Mouse (Mus musculus): Measurements from ENCODE around the gene Heatr5b.
"Not testable (repeated sequence)": the region's sequence is repeated elsewhere in the genome, so short reads cannot be mapped to it uniquely, and the experiment has no call there.

Gene Heatr5b

GRCm38 (mm10) chr17:78834856-78835835 is at the start of gene Heatr5b, which contains the start of gene Gpatch11:
Gene Heatr5b, minus strand, starts transcription at chr17:78835364.
Gene Gpatch11, plus strand, starts transcription at chr17:78835567.
- peak; percentile 100 for DNase-seq (ENCODE audit: low spot score)

DNA sequence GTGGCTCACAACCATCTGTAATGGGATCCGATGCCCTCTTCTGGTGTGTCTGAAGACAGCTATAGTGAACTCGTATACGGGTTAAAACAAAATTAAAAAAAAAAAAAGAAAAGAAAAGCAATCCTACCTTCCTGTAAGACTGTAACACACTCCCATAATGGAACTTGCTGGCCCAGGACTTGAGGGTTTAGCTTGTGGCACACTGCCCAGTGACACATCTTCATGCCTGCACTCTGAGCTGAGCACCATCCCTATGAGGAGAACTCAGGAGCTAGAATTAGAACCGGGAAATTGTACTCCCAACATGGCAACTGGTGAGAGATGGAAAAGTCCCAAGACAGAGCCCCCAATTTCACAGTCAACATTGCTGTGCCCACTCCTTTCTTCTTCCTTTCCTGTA is 48.1 kb upstream of the Heatr5b start:
- no peak for DNase-seq (ENCODE audit: low spot score)

GRCm38 (mm10) chr17:78882401-78883112 is 47.4 kb upstream of the Heatr5b start, which contains the start of gene Eif2ak2:
Gene Eif2ak2, minus strand, starts transcription at chr17:78882573.
- peak; percentile 72 for DNase-seq (ENCODE audit: low spot score)

DNA sequence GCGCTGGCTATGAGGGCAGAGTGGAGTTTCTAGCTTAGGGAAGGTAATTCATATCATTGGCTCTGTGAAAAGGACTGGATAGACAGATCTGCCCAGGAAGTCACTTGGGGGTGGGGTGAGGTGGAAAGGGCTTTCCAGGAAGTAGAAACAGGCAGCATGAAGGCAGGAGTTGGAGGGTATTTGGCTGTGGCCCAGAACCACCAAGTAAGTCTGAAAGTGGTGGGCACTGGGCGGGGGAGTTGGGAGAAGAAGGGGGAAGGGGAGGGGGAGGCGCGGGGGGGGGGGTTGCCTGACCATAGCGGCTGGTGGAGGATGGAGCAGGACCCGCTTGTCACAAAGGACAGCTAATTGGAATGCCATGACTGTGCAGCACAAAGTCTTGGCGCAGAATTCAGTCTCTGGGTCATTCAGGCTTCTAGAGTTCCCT is 46.7 kb upstream of the Heatr5b start:
- no peak for DNase-seq (ENCODE audit: low spot score)

DNA sequence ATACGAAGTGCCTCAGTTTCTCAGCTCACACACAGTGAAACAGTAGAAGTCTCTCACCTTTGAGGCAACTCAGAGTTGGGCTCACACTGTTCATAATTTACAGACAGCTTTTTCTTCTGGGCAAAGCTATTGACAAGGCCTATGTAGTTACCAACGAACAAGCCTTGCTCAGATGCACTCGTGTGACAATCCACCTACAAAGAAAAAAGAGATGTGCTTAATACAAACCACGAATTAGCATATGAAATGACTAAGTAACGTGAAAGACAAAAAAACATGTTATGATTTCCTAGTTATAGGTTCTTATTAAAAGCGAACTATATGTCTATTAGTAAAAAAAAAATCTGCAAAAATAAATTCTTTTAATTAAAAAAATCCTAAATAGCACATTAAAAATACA is 38.7 kb upstream of the Heatr5b start:
- no peak for DNase-seq (ENCODE audit: low spot score)

DNA sequence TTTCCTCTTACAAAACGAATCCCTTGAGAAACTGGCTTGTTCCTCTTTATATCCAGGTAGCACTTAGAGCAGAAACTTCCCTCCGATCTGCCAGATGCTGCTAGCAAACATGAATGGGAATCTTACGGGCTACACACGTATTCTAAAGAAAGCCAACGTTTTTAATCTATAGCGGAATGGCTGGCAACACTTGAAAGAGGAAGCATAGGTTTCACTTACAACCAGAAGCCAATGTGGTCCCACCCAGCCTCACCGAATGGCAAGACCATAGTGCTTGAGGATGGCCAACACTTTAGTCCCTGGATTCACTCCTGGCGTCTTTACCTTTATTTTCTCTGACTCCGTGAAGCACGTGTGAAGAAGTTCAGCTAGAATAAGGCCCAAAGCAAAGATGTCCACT is 21.1 kb upstream of the Heatr5b start:
- DNase-seq (ENCODE audit: low spot score) = no peak

GRCm38 (mm10) chr17:78842271-78842928 is 7.2 kb upstream of the Heatr5b start:
- DNase-seq (ENCODE audit: low spot score) = no peak

GRCm38 (mm10) chr17:78836056-78836455 is 892 bp upstream of the Heatr5b start:
- peak; percentile 14 for DNase-seq (ENCODE audit: low spot score)

DNA sequence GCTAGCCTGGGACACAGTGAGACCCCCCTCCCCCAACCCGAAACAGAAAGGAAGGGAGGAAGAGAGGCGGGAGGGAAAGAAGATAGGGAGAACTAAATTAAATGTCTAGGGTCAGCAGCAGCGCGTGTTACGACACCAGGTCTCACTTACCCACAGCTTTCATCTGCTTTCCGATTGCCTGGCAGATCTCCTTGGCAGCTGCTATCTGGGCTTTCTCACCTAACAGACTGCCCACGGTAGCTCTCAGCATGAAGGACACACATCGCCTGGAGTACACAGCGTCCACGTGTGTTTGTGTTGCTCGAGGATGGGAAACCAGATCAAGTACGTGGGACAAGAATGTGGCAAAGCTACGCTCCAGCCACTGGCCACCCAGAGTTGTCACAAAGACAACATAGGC is 10.8 kb downstream of the Heatr5b start:
- DNase-seq (ENCODE audit: low spot score) = no peak

DNA sequence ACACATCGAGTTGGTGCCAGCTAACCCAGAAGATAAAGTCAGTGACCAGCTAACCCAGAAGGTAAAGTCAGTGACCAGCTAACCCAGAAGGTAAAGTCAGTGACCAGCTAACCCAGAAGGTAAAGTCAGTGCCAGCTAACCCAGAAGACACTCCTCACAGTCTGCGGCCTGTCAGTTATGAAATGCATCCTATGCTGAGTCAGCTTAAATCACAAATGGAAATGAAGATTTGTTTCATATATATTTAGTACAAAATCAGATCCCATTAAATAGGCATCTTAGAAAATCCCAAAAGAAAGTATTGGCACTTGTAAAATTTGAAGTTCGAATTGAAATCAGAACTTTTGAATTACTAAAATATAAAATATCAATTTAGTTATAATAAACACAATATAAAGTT is 25.6 kb downstream of the Heatr5b start:
- no peak for DNase-seq (ENCODE audit: low spot score)

GRCm38 (mm10) chr17:78809019-78809418 is 26.1 kb downstream of the Heatr5b start:
- DNase-seq (ENCODE audit: low spot score) = peak; percentile 62

DNA sequence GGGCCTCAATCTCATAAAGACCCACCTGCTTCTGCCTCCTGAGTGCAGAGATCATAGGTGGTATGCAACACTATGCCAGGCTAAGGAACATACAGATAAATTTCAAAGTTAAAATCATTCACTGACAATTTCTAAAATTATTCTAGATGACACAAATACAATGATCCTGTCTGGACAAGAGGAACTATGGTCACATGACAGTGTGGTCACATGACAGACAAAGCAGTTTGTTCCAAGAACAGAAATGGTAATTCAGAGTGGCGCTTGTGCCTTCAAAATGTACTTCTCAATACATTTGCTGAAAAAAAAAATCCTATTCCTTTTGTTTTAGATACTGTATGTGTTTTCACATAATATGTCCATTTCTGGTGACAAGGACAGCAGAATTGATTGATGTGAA is 37.9 kb downstream of the Heatr5b start:
- DNase-seq (ENCODE audit: low spot score) = no peak

- no peak for DNase-seq (ENCODE audit: low spot score)
Measured at GRCm38 (mm10) chr17:78794390-78794789, 40.8 kb downstream of the Heatr5b start.

DNA sequence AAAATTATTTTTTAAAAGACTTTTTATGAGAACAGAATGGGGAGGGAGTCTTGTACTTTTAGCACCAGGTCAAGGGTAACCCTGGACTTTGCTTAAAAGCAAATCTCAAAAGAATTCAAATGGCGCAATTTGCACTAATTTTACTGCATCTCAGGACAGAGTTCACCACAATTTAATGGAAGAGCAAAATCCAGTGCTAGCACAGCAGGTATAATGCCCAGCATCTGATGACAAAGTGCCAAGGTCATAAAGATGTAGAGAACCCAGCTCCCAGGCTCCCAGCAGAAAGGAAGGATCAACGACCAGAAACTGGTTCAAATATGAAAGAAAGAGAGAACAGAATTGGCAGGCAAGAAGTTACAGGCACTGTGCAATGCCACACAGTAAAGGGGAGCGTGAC is 43.0 kb downstream of the Heatr5b start:
- DNase-seq (ENCODE audit: low spot score) = no peak

GRCm38 (mm10) chr17:78791690-78792070 is 43.5 kb downstream of the Heatr5b start:
- no peak for DNase-seq (ENCODE audit: low spot score)

DNA sequence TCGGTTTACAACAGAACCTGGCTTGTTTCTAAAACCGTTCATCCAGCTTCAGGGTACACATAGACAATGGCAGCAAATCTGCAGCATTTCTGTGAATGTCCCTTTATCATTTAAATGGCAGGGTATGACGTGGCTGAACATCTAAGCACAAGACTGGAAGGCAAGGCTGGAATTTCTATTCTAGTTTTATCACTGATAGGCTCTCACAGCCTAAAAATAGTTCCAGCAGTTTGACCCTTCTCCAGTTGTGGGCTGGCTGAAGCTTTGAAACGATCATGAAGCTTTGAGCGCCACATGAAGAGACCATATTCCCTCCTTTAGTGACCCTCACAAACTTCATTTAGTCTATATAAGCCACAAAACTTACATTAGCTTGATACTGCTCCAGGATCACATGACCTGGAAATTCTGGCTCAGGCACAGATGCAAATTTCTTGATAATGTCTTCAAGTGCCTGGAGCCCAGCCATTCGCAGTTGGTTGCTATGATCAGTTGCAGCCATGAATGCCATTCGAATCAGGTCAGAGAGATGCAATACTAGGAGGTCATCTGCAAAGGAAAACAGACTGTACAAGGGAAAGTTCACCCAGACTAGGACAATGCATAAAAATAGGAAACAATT is 44.0 kb downstream of the Heatr5b start:
- no peak for DNase-seq (ENCODE audit: low spot score)

GRCm38 (mm10) chr17:78788273-78788672 is 46.9 kb downstream of the Heatr5b start:
- not testable (repeated sequence) for DNase-seq (ENCODE audit: low spot score)

- no peak for DNase-seq (ENCODE audit: low spot score)
Measured at GRCm38 (mm10) chr17:78778765-78779164, 56.4 kb downstream of the Heatr5b start.

GRCm38 (mm10) chr17:78772317-78772716 is 62.8 kb downstream of the Heatr5b start:
- no peak for DNase-seq (ENCODE audit: low spot score)

- DNase-seq (ENCODE audit: low spot score) = no peak
Measured at GRCm38 (mm10) chr17:78770932-78771331, 64.2 kb downstream of the Heatr5b start.

GRCm38 (mm10) chr17:78769341-78769740 is 65.8 kb downstream of the Heatr5b start:
- DNase-seq (ENCODE audit: low spot score) = no peak

- DNase-seq (ENCODE audit: low spot score) = no peak
Measured at GRCm38 (mm10) chr17:78768937-78769336, 66.2 kb downstream of the Heatr5b start.

Data from retina, embryonic 14.5 days (tissue).